Mouse (Mus musculus): ENCODE results near the gene Dnajb12. TPM values are rescaled to one million over a fixed set of nuclear protein-coding genes. Genes with fewer than 3 reads are reported as not detected.

Dnajb12 gene
- polyA plus RNA-seq, 1 experiment from 2014 or later, result 24.8 TPM

GRCm38 (mm10) chr10:59920810-59921681 is 41.7 kb downstream of the Dnajb12 start:
- no peaks in the 10 kb centered on the region for H3K36me3 ChIP-seq
- peak; percentile 70 for ATAC-seq (ENCODE audit: insufficient number of reproducible peaks, low FRiP score, low TSS enrichment, low read depth)
- 3% methylated on average over 33 of the region's 33 CpGs for WGBS
- no peaks in the 10 kb centered on the region for H3K9me3 ChIP-seq (replicated peaks)
- H3K4me3 ChIP-seq (replicated peaks), result peak overlapping the region; percentile 41
- peak overlapping the region; percentile 92 for H3K27ac ChIP-seq (replicated peaks)
- H3K27me3 ChIP-seq, result no peaks in the 10 kb centered on the region
- peaks cover 46% of the 10 kb centered on the region for H3K4me1 ChIP-seq
- peak overlapping the region; percentile 84 for H3K4me2 ChIP-seq (replicated peaks)
- peak overlapping the region; percentile 31; the same call in 1 of the 2 replicates for H3K9ac ChIP-seq

GRCm38 (mm10) chr10:59923493-59923892 is 44.1 kb downstream of the Dnajb12 start:
- 78% methylated on average over 2 of the region's 2 CpGs for WGBS

GRCm38 (mm10) chr10:59924305-59924704 is 44.9 kb downstream of the Dnajb12 start:
- no peaks in the 10 kb centered on the region for H3K9me3 ChIP-seq (replicated peaks)
- no peak overlapping the region for H3K27ac ChIP-seq (replicated peaks)
- 42% methylated on average over 3 of the region's 3 CpGs for WGBS
- no peak overlapping the region for H3K4me3 ChIP-seq (replicated peaks)
- ATAC-seq (ENCODE audit: insufficient number of reproducible peaks, low FRiP score, low TSS enrichment, low read depth), result no peak
- H3K27me3 ChIP-seq, result no peaks in the 10 kb centered on the region
- no peak overlapping the region for H3K9ac ChIP-seq
- no peak overlapping the region for H3K4me2 ChIP-seq (replicated peaks)
- H3K4me1 ChIP-seq, result peaks cover 31% of the 10 kb centered on the region
- no peaks in the 10 kb centered on the region for H3K36me3 ChIP-seq

More at GRCm38 (mm10) chr10:59923493-59923892, 44.1 kb downstream of the Dnajb12 start:
- no peaks in the 10 kb centered on the region for H3K27me3 ChIP-seq
- H3K9ac ChIP-seq, result no peak overlapping the region
- H3K36me3 ChIP-seq, result no peaks in the 10 kb centered on the region
- H3K4me3 ChIP-seq (replicated peaks), result no peak overlapping the region
- peaks cover 33% of the 10 kb centered on the region for H3K4me1 ChIP-seq
- no peaks in the 10 kb centered on the region for H3K9me3 ChIP-seq (replicated peaks)
- H3K27ac ChIP-seq (replicated peaks), result no peak overlapping the region
- no peak overlapping the region for H3K4me2 ChIP-seq (replicated peaks)
- ATAC-seq (ENCODE audit: insufficient number of reproducible peaks, low FRiP score, low TSS enrichment, low read depth), result no peak

- Histone ChIP-seq H3K27ac (replicated peaks) (no peak overlapping the region), H3K4me3 (replicated peaks) (no peak overlapping the region), H3K4me1 (peaks cover 10% of the 10 kb centered on the region), H3K4me2 (replicated peaks) (no peak overlapping the region), H3K36me3 (no peaks in the 10 kb centered on the region), H3K27me3 (no peaks in the 10 kb centered on the region), H3K9me3 (replicated peaks) (no peaks in the 10 kb centered on the region), H3K9ac (no peak overlapping the region)
- 70% methylated on average over 7 of the region's 7 CpGs for WGBS
- ATAC-seq (ENCODE audit: insufficient number of reproducible peaks, low FRiP score, low TSS enrichment, low read depth), result no peak; the same call in 1 of the 2 replicates
Observed at GRCm38 (mm10) chr10:59929205-59929604, 49.8 kb downstream of the Dnajb12 start.

GRCm38 (mm10) chr10:59930996-59931395 is 51.6 kb downstream of the Dnajb12 start:
- no peaks in the 10 kb centered on the region for H3K9me3 ChIP-seq (replicated peaks)
- H3K4me2 ChIP-seq (replicated peaks), result no peak overlapping the region
- WGBS, result 28% methylated on average over 10 of the region's 10 CpGs
- H3K27me3 ChIP-seq, result no peaks in the 10 kb centered on the region
- H3K36me3 ChIP-seq, result no peaks in the 10 kb centered on the region
- no peak overlapping the region for H3K9ac ChIP-seq
- peak; percentile 60; the same call in 1 of the 2 replicates for ATAC-seq (ENCODE audit: insufficient number of reproducible peaks, low FRiP score, low TSS enrichment, low read depth)
- peaks cover 10% of the 10 kb centered on the region for H3K4me1 ChIP-seq
- no peak overlapping the region for H3K4me3 ChIP-seq (replicated peaks)
- H3K27ac ChIP-seq (replicated peaks), result no peak overlapping the region

- no peaks in the 10 kb centered on the region for H3K27me3 ChIP-seq
- 64% methylated on average over 6 of the region's 6 CpGs for WGBS
- H3K4me1 ChIP-seq, result peaks cover 10% of the 10 kb centered on the region
Observed at GRCm38 (mm10) chr10:59932521-59932920, 53.2 kb downstream of the Dnajb12 start.

GRCm38 (mm10) chr10:59934039-59934438 is 54.7 kb downstream of the Dnajb12 start:
- Histone ChIP-seq H3K9ac (no peak overlapping the region), H3K27ac (replicated peaks) (no peak overlapping the region), H3K27me3 (no peaks in the 10 kb centered on the region), H3K4me1 (peaks cover 10% of the 10 kb centered on the region), H3K36me3 (no peaks in the 10 kb centered on the region), H3K4me2 (replicated peaks) (no peak overlapping the region), H3K9me3 (replicated peaks) (no peaks in the 10 kb centered on the region), H3K4me3 (replicated peaks) (no peak overlapping the region)
- ATAC-seq (ENCODE audit: insufficient number of reproducible peaks, low FRiP score, low TSS enrichment, low read depth), result no peak
- 41% methylated on average over 3 of the region's 3 CpGs for WGBS

More at GRCm38 (mm10) chr10:59932521-59932920, 53.2 kb downstream of the Dnajb12 start:
- H3K4me2 ChIP-seq (replicated peaks), result no peak overlapping the region
- H3K9ac ChIP-seq, result no peak overlapping the region
- no peak overlapping the region for H3K27ac ChIP-seq (replicated peaks)
- no peaks in the 10 kb centered on the region for H3K9me3 ChIP-seq (replicated peaks)
- H3K36me3 ChIP-seq, result no peaks in the 10 kb centered on the region
- peak; percentile 26; the same call in 1 of the 2 replicates for ATAC-seq (ENCODE audit: insufficient number of reproducible peaks, low FRiP score, low TSS enrichment, low read depth)
- no peak overlapping the region for H3K4me3 ChIP-seq (replicated peaks)

GRCm38 (mm10) chr10:59936058-59936856 is 56.9 kb downstream of the Dnajb12 start:
- peak; percentile 55; the same call in 1 of the 2 replicates for ATAC-seq (ENCODE audit: insufficient number of reproducible peaks, low FRiP score, low TSS enrichment, low read depth)
- Histone ChIP-seq H3K9ac (no peak overlapping the region), H3K27me3 (no peaks in the 10 kb centered on the region), H3K4me1 (peaks cover 3% of the 10 kb centered on the region; the same call in 1 of the 2 replicates), H3K36me3 (no peaks in the 10 kb centered on the region), H3K4me3 (replicated peaks) (no peak overlapping the region), H3K4me2 (replicated peaks) (no peak overlapping the region), H3K27ac (replicated peaks) (no peak overlapping the region; the same call in 1 of the 2 replicates), H3K9me3 (replicated peaks) (no peaks in the 10 kb centered on the region)
- 40% methylated on average over 8 of the region's 8 CpGs for WGBS

- Histone ChIP-seq H3K27ac (replicated peaks) (no peak overlapping the region), H3K9me3 (replicated peaks) (no peaks in the 10 kb centered on the region), H3K36me3 (no peaks in the 10 kb centered on the region), H3K4me2 (replicated peaks) (no peak overlapping the region), H3K4me3 (replicated peaks) (no peak overlapping the region), H3K27me3 (no peaks in the 10 kb centered on the region), H3K9ac (no peak overlapping the region), H3K4me1 (peaks cover 20% of the 10 kb centered on the region)
- 75% methylated on average over 5 of the region's 5 CpGs for WGBS
- ATAC-seq (ENCODE audit: insufficient number of reproducible peaks, low FRiP score, low TSS enrichment, low read depth), result no peak
Observed at GRCm38 (mm10) chr10:59938662-59939061, 59.3 kb downstream of the Dnajb12 start.

GRCm38 (mm10) chr10:59939081-59939480 is 59.7 kb downstream of the Dnajb12 start:
- no peak for ATAC-seq (ENCODE audit: insufficient number of reproducible peaks, low FRiP score, low TSS enrichment, low read depth)
- Histone ChIP-seq H3K4me3 (replicated peaks) (no peak overlapping the region), H3K4me2 (replicated peaks) (no peak overlapping the region), H3K4me1 (peaks cover 23% of the 10 kb centered on the region), H3K27ac (replicated peaks) (no peak overlapping the region), H3K9ac (no peak overlapping the region), H3K27me3 (no peaks in the 10 kb centered on the region), H3K36me3 (no peaks in the 10 kb centered on the region), H3K9me3 (replicated peaks) (no peaks in the 10 kb centered on the region)
- WGBS, result 57% methylated on average over 1 of the region's 1 CpGs

GRCm38 (mm10) chr10:59942281-59942846 is 63.0 kb downstream of the Dnajb12 start:
- no peaks in the 10 kb centered on the region for H3K36me3 ChIP-seq
- peaks cover 20% of the 10 kb centered on the region for H3K4me1 ChIP-seq
- H3K9ac ChIP-seq, result 0 out of 2 replicates have a peak overlapping the region, but pooled peaks have one; percentile 26
- H3K4me3 ChIP-seq (replicated peaks), result peak overlapping the region; percentile 32
- peak overlapping the region; percentile 82 for H3K27ac ChIP-seq (replicated peaks)
- H3K4me2 ChIP-seq (replicated peaks), result peak overlapping the region; percentile 49
- ATAC-seq (ENCODE audit: insufficient number of reproducible peaks, low FRiP score, low TSS enrichment, low read depth), result no peak
- H3K27me3 ChIP-seq, result no peaks in the 10 kb centered on the region
- WGBS, result 38% methylated on average over 21 of the region's 21 CpGs
- H3K9me3 ChIP-seq (replicated peaks), result no peaks in the 10 kb centered on the region

All from embryonic facial prominence, embryonic 15.5 days (tissue).